ENCODE assay signal across 24 mouse cellular contexts in genomic region chr7:132094666-132095065, GRCm38 (mm10). TPM values are rescaled to one million over a fixed set of nuclear protein-coding genes. Genes with fewer than 3 reads are reported as not detected.
"Had no signal": no experiment of that assay in that cellular context is flagged by ENCODE, and none has a peak within 500 bp of the region (broad histone marks: within the 10 kb centered on the region; RNA-seq: fewer than 3 reads in every experiment).

No protein-coding gene starts in this region.

- DNase-seq: gastrocnemius, postnatal 10 days; heart, postnatal 14 days; heart, postnatal 4 days; kidney, adult 18-20 months; kidney, adult 8-10 months; kidney, postnatal 10 days; kidney, postnatal 25 days; kidney, postnatal 4 days had no signal

- H3K27ac ChIP-seq: heart, adult 2 months; heart, embryonic 13.5 days; heart, embryonic 15.5 days; hindbrain, embryonic 10.5 days; hindbrain, embryonic 12.5 days; hindbrain, embryonic 14.5 days; intestine, embryonic 15.5 days; layer of hippocampus, adult 2 months; left cerebral cortex, adult 2 months; limb, embryonic 10.5 days; limb, embryonic 12.5 days; liver, embryonic 12.5 days; liver, embryonic 14.5 days had no signal

- H3K27me3 ChIP-seq: heart, embryonic 15.5 days; hindbrain, embryonic 12.5 days; intestine, embryonic 15.5 days; limb, embryonic 12.5 days; liver, embryonic 12.5 days had no signal

- H3K4me1 ChIP-seq: heart, embryonic 13.5 days; heart, embryonic 15.5 days; hindbrain, embryonic 12.5 days; intestine, embryonic 15.5 days; limb, embryonic 10.5 days; limb, embryonic 12.5 days; liver, embryonic 12.5 days had no signal

- H3K4me3 ChIP-seq: heart, adult 2 months; heart, embryonic 13.5 days; heart, embryonic 15.5 days; hindbrain, embryonic 10.5 days; hindbrain, embryonic 12.5 days; intestine, embryonic 15.5 days; layer of hippocampus, adult 2 months; left cerebral cortex, adult 2 months; limb, embryonic 10.5 days; limb, embryonic 12.5 days; liver, embryonic 12.5 days had no signal

RNA-seq across cellular contexts. Expression of gene Cpxm2, which starts 59.9 kb away (rescaled TPM):
- total RNA-seq: granulocyte monocyte progenitor cell, adult 5-6 weeks had no signal
- polyA plus RNA-seq: heart, embryonic 11.5 days; inflammation-experienced regulatory T-cells, adult 6 months had no signal
